Mouse (Mus musculus) spleen, adult 12 weeks (tissue): ENCODE data around the gene Psmd14.

Experiments
- DNase-seq: peaks from one replicate; pipeline ENCODE4 v3.0.0; 2022; ENCODE audit warnings: low spot score

The Psmd14 gene

DNA sequence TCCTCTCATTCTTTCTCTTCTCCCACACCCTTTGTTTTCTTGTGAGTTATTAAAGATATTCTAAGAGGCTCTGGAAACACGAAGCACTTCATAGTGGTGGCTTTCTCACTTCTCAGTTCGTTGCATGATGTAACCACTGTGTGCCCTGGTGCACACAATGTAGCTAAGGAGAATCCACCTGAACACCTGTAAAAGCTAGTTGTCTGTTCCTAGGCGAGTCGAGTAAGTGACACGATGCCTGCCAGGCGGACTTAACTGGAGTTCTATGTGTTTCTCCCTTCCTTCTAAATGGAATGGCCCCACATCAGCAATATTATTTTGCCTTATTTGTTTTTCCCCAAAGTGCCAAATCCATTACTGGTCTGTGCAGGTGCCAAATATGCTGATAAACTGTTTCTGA, 101.6 kb downstream of the Psmd14 start:
- no peak for DNase-seq

DNA sequence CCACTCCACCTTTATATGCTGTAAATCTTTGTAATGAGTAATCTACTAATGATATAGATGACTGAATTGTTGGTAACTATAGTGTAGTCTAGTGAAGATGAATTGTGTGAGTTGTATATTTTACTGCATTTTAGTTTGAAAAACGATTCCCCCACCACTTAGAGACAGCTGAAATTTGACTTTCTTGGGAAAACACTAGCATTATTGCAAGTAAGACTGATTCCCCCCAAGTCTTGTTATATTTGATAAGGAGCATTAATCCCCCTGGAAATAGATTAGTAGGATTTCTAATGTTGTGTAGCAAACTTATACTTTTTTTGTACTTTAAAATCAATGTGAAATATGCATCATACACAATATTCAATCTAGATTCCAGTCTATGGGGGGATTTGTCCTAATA, 102.0 kb downstream of the Psmd14 start:
- DNase-seq: no peak

DNA sequence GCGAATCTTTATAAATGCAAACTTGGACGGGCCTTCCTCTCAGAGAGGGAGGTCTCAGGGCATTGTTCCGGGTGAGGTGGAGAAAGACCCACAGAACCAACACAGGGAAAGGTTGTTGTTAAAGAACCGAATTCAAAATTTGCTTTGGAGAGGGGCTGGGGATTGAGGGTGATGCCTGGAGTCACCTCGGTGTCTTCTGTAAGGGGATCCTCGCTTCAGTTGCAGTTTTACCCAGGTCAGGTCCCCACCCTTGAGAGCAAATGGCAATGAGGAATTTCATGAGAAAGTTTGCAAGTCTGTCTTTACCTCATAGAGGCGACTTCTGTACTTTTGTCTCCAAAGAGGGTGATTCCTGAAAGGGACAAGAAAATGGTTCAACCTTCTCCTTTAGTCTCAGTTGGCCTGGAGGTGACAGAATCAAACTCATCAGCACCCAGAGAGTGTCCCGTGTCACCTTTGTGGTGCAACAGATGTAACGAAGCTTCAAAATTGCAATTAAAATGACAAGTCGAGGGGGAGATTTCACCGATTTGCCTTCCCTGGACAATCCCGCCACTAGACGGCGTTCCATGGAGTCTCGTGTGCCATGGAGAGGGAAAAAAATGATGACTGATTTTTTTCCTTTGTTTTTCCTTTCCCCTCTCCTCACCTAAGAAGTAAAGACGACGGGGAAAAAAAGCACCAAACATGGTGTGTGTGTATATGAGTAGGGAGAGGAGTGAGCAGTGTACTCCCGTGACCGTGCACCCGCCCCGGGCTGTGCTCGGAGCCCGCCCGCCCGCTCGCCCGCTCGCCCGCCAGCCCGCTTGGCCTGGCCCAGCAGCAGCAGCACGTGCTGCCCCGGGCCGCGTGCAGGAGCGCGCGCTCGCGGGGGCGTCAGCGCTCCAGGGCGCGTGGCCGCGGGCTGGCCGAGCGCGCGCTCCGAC, 103.3 kb downstream of the Psmd14 start:
- no peak for DNase-seq

DNA sequence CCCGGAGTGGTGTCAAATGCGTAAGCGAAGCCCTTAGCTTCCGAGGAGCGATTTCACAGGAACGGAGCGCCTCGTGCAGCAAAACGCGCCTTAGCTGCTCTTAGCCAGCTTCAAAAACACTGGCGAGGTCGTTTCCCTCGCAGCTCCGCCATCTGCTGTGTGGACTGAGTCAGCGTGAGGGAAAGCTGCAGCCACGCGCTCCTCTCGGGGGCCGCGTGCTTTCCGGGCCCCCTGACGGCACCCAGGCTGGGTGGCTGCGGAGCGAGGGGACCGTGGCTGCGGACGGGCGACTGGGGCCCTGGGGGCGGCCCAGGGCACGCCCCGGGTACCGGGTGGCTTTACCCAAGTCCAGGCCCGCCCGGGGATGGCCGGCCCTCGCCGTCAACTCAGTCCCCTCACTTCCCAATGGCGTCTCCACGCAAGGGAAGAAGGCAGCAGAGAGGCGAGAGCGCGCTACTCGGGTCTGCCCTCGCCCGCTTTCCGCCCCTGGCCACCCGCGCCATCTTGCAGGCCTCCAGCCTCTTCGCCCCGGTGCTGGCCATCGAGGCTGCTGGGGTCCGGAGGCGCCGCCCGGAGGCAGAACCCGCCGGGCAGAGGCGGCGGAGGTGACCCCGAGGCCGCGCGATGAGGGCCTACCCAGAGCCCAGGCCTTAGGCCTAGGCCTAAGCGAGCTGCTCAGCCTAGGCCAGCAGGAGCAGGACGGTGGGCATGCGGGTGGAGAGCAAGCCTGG, 104.3 kb downstream of the Psmd14 start:
- no peak for DNase-seq

DNA sequence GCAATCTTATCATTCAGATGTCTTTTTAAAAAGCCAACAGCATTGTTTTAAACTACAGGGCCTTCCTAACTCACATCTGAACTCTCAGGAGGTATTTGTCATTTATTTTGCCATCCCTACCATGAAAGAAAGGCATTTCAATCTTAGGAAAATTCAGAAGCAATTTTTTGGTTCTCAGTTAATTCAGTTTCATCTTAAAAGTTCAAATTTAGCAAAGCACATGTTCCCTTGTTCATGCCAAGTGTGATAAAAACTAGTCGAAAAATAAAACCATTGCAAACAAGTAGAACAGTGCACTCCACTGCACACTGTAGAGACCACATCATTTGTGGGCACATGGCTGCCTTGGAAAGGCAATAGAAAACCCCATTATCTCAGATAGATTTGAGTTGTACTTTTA, 106.7 kb downstream of the Psmd14 start:
- DNase-seq: no peak

DNA sequence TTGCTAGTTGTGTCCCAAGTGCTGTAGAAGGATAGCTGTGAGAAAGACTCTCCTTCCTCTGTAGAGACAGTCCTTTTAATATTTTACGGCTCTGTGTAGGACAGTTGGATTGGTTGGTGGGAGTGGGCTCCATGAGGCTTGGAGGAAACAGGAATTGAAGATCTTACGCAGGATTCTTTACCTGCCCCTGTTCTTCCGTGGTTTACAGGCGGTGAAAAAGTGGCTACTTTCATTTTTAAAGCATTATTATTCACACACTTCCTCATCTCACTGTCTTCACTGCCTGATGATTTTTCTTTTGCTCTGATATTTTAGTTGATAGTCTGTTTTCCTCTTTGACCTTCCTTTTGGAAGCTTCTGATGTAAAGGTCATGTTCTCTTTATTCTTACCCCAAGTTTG, 108.7 kb downstream of the Psmd14 start:
- DNase-seq: no peak

DNA sequence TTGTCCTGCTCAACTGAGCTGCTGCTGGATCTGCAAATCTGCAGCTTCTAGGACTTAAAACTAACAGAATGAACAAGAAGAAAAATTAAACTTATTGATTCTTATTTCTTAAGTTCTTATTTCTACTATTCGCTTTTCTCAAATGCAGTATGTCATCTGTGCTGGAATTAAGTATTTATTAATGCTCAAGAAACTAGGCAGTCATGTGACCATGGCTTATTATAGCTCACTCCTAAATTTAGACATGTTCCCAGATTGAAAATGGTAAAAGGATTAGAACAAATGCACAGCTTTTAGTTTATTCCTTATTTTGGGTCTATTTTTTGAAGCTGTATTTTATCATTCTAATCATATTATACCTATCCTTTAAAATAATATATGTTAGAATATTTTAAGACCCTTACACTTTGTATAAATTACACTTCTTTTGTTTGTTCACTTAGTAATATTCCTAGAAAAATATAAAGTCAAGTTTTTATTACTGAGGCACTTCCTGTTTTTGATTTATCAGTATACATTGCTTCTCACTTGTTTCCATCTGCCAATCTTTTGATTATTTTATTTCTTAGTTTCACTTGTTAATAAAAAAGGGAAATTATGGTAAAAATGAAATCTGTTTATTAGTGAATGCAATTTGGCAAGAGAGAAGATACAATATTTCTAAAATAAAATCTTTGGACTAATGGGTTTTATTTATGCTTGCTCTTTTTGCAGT, 112.1 kb downstream of the Psmd14 start:
- DNase-seq: no peak

DNA sequence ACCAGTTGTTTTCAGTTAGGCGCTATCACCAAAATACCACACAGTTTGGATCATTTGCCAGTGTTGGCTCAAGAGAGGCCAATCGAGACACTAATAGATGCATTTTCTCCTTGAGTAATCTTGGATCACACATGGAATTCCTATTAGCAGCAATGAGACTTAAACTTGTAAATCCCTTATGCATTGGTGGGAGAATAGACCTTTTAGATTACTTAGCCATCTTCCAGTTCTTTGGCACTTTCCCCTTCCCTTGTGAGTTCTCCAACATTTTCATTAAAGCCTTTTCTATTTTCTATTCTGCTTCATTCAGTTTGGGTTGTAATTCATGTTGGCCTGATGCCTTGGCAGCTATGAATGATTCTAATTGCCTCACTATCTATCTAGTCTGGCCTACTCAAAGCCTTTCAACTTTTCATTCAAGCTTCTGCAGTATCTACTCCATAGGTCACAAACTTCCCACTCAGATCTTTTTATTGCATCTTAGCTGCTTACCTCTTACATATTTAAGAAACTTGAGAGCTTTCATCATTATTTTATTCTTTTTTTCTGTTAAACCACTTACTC, 125.8 kb downstream of the Psmd14 start:
- no peak for DNase-seq
